Mouse (Mus musculus) common myeloid progenitor, adult 5-6 weeks (primary cell): ENCODE data around the gene Satb1. TPM values are rescaled to one million over a fixed set of nuclear protein-coding genes. Genes with fewer than 3 reads are reported as not detected.
A peak's percentile ranks its signal among the peaks of the same experiment; 100 is the strongest.

Experiments
- ATAC-seq: replicated peaks from 2 replicates; pipeline ENCODE4 v1.8.0; 2016; ENCODE audit warnings: low read depth, mild to moderate bottlenecking, moderate TSS enrichment, inconsistent platforms; ENCODE audit not compliant: poor library complexity, severe bottlenecking
- total RNA-seq: library from RNA; stranded (forward); fragments of 200-1000, 187-1606 nt; gene quantifications from 2 replicates; pipeline ENCODE4 v1.2.3, GENCODE M21; 2017

The Satb1 gene
- 37.1 and 59.0 TPM in 2 replicates for total RNA-seq

DNA sequence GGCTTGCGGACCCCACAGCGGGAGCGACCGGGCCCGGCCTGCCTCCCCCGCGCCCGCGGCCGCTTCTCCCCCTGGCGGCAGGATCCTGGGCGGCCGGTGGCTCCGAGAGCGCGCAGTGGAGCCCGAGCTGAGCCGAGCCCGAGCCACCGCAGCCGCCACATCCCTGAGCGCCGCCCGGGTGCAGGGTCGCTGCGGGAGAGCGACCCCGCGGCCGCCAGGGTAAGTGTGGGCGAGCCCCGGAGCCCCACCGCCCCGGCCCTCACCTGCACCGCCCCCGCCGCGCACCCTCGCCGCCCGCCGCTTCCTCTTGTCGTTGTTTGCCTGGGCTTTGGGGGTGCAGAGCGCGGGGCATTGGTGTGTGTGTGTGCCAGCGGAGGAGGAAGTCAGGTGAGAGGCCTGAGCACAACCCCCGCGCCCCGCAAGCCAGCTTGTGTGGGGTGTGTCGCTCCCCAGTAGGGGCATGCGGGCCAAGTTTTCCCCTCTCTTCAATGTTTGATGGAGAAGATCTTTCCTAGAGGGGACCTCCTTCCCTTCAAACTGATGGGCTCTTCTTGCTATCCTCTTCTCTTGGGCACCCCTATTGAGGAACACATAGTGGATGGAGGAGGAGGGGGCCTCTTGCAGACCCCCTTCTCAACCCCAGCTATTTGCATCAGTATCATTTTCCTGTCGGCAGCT, at the start of gene Satb1:
TSS of gene Satb1 (minus strand) at position 391 of the 678 bp plus-strand sequence.
- peak; percentile 55 for ATAC-seq

DNA sequence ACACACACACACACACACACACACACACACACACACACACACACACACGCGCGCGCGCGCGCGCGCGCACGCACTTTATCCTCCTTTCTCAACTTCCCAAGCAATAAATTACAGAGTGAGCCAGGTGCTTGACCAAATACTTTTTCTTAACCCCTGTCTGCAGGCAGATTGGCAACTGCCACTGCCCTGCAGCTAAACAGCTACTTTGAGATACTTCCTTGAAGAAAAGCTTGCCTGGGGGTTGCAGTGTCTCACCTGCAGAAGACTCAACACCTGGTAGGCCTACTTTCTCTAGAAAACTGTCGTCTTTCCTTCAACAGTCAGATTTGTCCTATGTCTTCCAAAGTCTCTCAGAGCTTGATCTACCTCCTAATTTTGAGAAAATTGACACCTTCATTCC, 49.5 kb upstream of the Satb1 start:
- ATAC-seq: no peak

DNA sequence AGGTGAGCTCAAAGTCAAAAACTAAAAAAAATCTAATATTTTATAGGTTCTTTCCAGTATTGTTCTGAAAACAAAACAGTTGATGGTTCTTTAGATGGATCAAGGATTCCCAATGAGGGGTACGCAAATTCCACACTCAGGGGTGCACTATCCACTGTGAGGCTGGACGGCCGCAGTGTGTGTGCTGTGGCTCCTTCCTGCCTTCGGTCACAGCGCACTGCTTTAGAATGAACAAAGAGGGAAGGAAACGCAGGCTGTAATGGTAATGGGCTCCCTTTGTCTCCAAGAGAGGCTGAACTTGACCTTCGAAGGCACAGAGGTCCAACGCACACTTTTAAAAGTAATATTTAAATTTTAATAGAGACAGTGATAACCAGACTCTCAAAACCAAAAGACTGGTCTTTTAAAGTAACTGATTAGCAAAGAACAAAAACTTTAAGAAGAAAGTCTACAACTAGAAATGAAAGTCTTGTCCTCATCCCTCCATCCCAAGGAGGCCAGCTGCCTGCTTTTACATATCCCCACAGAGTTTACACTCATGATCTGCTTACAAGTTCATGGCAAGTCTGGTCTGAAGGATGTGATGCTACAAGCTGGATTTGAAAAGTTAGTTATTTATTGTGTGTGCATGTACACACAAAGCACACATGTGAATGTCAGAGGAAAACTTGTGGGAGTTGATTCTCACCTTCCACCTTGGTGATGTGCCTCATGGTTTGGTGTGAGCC, 48.0 kb upstream of the Satb1 start:
- ATAC-seq: no peak

DNA sequence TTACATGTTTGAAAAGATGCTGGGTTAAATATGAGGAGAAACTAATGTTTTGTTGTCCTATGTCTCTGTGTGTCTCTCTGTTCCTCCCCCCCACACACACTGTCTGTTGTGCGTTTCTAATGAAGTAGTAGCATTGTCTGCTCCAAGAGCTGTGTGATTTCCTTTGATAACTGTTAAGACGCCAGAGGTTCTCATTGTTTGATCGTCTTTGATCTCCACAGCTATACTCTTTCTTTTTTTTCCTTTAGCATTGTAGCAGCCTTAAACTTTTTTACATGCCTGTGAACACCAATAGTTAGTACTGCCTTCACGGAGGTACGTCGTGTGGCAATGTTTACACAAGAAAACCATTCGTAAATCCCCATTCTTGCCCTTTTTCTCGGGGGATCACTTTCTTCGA, 47.1 kb upstream of the Satb1 start:
- no peak for ATAC-seq

DNA sequence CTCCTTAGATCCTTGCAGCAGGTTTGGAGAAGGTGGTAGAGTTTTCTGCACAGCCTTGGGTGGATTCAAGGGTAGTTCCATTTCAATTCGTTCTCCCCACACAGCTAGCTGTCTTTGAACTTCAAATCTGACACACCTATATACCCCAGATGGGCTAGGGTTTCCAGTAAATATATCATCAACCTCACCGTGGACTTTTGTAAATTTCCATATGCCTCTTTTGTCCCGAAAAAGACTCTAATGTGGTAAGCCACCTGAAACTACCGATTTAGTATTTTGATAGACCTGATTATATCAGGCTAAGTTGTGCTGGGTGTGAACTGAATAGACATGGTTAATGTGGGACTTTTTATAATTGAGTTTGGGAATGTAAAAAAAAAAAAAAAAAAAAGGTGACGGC, 46.6 kb upstream of the Satb1 start:
- no peak for ATAC-seq

DNA sequence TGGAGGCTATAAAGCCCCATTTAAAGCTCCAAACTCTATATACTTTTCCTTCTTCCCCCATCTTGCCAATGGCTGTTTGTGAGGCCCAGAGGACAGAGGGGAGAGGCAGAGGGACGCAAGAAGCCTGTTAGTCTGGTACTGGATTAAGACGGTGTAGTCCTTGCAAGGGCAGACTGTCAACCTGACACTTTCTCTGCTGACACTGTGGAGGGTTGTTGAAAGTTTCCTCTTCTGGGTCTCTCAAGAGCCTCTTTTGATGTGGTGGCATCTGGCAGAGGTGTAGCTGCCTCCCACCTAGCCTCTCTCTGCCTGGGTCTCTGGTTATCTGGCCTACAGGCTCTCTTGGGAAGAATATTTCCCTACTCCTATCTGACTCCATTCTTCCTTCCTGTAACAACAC, 46.1 kb upstream of the Satb1 start:
- ATAC-seq: no peak

DNA sequence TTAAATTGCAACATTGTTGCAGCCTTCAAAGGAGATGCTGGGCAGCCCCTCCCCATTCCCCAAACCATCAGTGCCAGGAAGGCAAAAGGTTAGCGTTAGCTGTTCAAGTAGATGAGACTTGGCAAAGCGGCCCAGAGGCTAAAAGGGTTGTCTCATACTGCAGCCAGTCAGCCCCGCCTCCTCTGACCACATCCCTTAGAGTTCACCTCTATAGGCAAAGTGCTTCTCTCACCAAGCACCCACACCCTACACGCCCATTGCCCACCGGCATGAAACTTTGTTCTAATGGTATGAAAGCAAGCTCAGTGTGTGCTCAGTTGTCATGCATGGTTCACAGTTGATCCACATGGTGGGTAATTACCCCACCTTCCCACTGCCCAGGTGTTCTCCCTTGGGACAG, 43.4 kb upstream of the Satb1 start:
- ATAC-seq: no peak

DNA sequence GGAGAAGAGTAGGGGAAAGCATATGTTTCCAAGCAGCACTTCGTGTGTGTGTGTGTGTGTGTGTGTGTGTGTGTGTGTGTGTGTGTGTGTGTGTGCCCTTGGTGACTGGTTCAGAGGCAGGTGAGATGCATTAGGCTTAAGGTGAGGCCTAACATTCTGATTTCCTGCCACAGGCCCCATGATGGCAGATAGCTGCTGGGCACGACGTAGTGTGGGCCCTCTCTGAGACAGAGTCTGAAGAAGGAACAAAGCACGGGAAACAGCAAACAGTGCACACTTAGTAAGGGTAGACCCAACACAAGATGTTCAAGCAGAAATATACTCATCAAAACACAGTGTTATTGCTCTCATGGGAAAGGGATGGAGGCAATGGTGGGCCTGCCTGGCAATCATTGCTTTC, 24.5 kb upstream of the Satb1 start:
- ATAC-seq: no peak

DNA sequence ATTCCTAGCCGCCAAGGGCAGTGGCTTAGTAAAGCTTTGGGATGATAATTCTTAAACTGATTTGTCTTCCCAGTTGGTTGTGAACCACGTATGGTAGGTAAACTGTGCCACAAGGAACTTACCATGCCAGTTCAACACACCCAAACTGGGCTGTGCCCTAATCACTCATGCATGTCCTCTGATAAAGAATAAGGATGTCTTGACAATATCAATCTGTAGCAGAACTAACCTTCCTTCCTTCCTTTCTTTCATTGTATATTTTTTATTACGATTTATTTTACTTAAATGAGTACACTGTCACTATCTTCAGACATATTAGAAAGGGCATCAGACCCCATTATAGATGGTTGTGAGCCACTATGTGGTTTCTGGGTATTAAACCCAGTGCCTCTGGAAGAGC, 23.2 kb upstream of the Satb1 start:
- ATAC-seq: no peak

DNA sequence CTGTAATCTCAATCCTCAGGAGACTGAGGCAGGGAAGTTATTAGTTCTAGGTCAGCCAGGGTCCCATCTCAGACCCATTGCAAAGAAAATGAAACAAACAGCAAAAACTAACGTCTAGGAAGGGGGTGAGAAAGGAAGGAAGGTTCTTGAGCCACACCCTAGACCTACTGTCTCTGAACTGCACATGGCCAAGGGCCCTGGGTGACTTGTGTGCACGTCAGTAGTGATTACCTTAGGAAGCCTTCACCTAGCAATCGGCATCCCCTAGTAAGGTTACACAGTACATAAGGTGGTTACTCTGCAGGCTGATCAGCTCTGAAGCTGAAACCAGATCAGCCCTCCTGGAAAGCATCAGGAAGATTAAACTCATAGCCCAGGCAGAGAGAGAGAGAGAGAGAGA, 22.2 kb upstream of the Satb1 start:
- no peak for ATAC-seq

DNA sequence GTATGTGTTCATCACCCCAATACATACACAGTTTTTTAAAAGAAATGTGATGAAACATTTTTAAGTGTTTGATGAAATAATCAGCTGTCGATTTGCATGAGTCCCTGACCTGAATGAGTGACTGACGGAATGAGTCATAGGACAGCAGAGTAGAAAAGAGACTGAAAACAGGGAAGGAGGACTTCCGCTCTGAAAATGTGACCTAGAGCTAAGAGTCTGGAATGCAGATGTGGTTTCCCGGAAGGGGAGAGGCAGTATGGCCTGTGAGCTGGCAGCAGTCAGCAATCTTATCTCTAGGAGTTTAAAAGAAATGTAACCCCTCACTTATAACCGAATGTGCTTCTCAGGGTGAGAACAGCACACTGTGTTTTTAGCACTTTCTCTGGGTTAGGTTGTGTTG, 20.9 kb upstream of the Satb1 start:
- ATAC-seq: no peak

DNA sequence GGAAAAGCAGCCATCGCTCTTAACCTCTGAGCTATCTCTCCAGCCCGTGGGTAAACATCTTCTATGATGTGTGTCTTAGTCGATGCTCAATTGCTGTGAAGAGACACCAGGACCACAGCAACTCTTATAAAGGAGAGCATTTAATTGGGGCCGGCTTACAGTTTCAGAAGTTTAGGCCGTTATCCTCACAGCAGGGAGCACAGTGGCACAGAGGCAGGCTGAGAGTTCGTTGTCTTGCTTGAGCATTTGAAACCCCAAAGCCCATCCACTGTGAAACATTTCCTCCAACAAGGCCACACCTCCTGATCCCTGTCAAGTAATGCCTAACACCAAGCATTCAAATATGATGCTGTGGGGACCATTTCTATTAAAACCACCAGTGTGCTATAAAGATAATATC, 7.5 kb upstream of the Satb1 start:
- ATAC-seq: no peak

DNA sequence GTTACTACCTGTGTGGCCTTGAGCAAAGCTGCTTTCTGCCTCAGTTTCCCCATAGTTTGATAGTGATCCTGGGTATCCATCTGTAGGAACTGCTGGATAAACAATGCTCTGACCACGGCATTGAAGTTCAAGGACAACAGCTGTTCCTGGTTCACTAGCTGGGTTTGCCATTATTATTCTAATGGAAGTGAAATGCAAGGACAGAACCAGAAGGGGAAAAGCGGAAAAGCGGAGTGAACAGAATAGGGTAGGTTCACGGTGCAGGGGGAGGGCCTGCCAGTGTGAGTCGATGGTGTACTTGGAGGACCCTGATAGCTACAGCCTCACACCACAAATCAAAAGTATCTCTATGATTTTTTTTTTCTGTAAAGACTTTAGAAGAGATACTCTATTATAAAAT, 6.4 kb upstream of the Satb1 start:
- no peak for ATAC-seq

DNA sequence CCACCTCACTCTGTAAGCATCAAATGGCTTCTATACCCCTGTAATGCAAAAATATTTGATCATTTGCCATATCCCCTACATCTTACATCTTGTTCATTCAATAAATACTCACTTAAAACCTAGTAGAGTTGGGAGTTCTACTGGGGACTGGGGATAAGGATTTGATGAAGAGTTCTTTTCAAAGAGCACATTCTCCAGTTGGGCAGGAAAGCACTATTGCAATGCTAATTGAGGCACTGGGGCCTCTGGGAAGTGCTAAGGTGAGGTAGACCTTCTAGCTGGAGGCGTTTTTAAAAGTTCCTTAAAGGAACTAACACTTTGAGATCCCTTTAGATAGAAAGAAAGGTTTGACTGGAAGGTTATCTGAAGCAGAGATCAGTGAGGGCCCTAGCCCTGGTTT, 3.8 kb upstream of the Satb1 start:
- no peak for ATAC-seq

DNA sequence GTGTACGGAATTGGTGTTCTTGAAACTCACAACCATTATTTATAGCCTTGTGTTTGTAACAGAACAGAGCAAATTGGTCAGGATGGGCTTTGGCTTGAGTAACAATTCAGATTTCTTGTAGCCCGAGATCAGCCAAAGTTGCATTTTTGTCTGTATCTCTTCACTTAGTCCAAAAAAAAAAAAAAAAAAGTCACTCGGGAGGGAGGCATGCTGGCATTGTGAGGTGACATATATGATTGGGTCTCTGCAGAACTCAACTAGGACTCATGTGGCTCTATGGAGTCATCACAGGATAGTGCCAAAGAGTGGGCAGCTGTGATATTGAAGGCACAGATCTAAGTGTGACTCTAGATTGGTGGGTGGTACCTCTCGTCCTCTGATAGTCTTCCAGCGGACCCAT, 3.2 kb upstream of the Satb1 start:
- no peak for ATAC-seq

DNA sequence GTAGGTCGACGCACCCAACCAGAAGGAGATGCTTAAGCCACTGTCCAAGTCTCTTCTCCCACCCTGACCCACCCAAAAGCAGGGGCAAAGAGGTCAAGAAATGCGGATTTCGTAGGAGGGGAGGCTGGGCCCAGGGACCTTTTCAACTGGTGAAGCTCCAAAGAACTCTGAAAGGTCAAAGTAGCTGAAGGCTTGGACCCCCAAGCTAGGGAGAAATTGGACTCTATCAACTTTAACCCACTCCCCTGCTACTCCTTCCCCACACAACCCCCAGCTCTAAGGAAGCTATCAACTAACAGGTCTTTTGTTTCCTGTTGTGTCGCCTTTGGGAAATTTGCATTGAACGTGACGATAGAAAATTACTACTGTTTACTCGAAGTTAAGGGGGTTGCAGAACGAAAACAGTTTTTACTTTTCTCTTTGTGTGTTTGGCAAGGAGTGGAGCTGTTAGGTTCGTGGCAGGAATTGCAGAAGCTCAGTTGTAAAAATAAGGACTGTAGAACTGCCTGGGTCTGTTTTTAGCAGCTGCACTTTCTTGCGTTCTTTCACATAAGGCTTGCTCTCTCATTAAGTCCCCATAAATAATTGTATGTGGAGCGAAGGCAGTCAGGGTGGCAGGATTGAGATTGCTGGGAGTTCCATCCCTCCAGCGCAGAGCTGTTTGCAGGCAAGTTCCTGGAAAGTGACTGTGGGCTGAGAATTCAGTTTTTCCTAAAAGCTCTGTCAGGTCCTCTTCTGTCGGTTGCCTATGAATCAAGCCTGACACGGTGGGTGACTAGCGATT, 680 bp upstream of the Satb1 start:
- ATAC-seq: 0 out of 2 replicates have a peak, but pooled peaks have one; percentile 3

DNA sequence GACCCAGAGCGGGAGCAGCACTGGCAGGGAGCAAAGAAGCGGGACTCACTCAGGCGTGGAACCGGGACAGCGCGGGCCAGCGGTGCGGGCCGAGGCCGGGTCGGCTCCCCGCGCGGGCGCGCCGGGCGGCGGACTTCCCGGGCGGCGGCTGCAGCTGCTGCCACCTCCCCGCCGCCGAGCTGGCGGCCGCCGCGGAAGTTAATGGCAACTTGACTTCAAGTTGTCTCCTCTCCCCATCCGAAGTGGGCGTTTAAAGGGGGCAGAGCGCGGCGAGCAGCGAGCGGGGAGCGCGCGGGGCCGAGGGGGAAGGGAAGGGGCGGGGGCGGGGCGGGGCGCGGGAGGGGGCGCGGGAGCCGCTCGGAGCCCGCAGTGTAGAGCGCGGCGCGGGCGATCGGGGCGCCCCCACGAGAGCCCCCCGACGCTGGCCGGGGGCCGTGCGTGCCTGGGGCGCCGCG, 642 bp downstream of the Satb1 start:
- 0 out of 2 replicates have a peak, but pooled peaks have one; percentile 26 for ATAC-seq

DNA sequence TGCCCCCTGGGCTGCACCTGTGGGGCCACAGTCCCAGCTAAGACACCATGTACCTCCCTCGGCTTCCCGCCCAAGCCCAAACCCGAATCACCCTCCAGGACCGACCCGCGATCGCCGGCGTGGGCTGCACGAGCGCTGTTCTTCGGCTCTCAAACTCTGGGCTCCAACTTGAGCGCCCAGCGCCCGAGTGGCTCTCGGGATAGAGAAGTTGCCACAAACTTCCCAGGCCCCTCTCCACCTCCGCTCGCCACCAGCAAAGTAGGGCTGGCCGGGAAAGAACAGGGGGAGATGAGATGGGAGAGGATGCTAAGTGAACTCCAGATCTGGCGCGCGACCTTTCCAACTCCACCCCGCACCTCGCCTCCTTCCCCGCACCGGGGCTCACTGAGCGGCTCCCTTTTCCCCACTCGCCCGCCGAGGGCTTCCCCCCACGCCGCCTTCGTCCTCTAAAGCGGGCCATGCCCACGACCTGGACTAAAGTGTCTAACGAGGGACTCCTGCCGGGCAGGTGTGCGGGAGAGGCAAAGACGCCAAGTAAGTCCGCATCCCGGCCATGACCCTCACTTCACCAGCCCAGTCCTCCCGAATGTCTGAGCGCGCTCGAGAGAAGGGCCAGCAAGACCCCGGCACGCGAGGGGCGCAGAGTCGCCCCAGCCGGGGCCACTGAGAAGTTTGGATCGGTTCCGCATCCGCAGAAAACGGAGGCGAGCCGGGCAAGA, 1.2 kb downstream of the Satb1 start:
- ATAC-seq: peak; percentile 30

DNA sequence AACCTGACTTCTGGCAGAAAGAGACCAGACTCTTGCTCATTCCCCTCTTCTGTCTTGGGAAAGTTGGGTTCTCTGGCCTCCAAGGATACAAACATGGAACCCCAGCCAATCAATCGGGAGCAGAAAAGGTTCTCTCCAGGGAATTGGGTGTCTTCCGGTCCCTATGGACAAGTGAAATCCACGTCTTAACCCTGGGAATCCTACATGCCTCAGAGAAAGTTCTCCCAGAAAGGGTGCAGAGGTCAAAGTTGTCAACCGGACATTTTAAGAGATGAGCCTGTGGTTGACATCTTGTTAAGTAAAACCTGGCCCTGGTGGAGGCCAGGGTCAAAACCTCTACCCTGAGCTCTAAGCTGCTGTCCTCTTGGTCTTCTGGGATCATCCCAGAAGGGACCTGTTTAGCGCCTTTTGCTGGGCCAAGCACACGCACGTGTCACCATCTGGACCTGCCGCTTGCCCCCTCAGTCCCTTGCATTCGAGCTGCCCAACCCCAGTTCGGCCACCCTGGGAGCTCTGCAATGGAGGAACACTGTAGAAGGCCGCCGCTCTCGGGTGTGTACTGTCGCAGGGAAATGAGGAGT, 1.9 kb downstream of the Satb1 start:
- peak; percentile 7; the same call in 1 of the 2 replicates for ATAC-seq

DNA sequence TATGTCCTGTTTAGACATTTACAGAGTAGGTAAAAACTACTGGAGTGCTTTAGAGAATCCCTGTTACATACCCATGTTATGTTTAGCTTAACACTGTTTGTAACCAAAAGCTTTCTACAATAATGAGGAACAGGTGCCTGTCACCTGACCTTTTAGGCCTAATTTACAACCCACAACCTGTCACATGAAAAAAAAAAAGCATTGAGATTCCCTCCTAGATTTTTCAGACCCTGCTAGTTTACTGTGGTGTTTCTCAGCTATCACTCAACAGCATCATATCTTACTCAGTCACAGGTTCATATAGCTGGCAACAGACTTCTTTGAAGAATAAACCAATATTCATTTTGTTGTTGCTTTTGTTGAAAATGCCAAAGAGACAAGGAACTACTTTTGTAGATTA, 3.7 kb downstream of the Satb1 start:
- ATAC-seq: no peak
